Mouse (Mus musculus) c-Kit-positive CD71-positive TER-119-positive erythroid progenitor cells, embryonic 14.5 days (primary cell): ENCODE results near the gene Pik3ip1.
A peak's percentile ranks its signal among the peaks of the same experiment; 100 is the strongest.

Experiments
- DNase-seq: peaks from one replicate; pipeline ENCODE4 v3.0.0-alpha.2; 2013; ENCODE audit warnings: low spot score

Gene Pik3ip1

DNA sequence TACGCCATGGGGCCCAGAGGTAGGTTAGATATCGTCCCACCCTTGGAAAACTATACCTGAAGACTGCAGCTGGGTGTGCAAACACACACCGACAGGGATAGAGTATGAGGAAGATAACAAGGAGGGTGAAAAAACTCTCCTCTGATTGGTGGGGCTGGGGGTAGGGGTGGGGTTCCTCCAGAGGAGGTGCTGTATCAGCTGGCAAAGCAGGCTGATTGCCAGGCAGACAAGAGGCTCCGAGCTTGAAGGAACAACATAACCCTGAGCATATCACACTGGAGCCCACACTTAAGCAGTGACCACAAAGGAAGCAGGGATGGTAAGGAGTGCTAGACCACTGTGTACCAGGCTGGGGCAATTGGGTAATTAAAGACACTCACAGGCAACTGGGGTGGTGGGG is 49.2 kb downstream of the Pik3ip1 start:
- no peak for DNase-seq

DNA sequence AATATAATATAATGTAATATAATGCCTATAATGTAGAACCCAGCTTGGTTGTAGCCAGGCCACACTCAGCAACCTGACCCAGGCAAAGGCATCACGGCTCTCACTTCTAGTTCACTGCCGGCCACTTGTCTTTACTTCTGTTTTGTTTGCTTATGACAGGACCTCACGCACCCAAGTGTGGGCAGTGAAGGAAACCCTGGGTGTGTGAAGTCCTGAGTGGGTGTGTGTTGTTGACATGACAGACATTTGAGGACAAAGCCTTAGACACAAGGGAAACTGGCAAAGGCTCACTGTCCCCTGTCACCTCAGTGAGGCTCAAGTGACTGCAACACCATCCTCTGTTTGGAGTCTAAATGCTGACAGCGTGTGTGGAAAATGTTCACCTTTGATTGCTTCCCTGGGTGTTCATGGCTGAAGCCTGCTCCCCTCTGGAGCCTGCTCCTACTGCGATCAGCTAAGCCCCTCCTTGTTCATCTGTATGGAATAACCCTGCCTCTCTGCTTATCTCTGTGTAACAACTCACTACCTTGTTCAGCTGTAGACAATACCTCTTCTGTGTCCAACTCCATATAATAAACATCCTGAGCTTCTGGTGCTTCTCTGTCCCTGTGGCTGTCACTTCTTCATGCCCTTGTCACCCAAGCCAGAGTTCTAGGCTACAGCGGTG is 51.1 kb downstream of the Pik3ip1 start:
- no peak for DNase-seq

DNA sequence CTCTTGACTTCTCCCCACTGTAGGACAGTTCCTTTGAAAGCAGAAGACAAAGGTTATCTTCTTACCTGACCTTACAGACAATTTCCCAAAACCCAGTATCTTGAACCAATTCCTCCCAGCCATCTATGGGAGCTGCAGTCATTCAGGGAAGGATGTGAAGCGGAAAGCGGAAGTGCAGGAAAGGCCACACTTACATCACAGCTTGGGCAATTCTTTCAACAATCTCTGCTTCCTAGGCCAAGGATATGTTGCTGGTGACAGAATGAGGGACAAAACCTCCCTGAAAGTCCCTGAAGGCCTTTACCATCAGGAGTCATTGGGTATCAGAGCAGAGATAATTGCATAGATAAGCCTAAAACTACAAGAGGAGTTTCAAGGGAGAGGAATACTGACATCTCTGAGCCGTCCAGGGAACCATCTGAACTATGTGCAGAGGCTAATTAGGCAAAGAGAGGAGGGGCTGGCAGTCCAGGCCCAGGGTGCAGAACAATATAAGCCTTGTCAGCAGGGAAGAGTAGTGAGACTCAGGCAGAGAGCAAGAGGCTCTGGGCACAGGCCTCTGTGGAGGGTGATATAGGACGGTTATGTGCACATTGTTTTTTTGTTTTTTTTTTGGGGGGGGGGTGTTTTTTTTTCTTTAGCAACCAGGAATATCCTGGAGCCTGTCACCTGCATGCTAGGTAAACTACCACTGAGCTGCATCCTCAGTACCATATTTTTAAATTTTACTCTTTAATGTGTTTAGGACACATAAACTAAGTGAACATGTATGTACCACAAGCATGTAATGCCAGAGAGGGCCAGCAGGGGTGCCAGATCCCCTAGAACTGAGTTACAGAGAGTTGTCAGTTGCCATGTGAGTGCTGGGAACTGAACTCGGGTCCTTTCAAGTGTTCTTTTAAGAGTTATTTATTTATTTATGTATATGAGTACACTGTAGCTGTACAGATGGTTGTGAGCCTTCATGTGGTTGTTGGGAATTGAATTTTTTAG is 52.7 kb downstream of the Pik3ip1 start:
- no peak for DNase-seq

DNA sequence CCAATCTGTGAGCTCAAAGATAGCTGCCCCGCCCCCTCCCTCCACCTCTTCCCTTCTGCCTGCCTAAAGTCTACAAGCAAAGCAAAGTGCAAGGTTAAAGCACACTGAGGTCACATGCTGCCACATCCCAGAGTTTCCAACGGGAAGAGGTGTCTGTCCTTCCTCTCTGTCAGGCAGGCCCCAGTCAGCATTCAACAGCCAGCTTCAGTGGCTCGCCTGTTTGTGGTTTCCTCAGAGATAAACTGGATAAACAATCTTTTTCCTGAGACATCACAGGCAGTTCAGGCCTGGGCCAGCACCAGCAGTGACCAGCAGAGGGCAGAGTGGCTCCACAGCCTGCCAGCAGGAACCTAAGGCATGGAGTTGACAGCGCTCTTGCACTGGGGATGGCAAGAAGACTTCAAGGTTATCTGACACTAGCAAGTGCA is 56.8 kb downstream of the Pik3ip1 start:
- peak; percentile 79 for DNase-seq

DNA sequence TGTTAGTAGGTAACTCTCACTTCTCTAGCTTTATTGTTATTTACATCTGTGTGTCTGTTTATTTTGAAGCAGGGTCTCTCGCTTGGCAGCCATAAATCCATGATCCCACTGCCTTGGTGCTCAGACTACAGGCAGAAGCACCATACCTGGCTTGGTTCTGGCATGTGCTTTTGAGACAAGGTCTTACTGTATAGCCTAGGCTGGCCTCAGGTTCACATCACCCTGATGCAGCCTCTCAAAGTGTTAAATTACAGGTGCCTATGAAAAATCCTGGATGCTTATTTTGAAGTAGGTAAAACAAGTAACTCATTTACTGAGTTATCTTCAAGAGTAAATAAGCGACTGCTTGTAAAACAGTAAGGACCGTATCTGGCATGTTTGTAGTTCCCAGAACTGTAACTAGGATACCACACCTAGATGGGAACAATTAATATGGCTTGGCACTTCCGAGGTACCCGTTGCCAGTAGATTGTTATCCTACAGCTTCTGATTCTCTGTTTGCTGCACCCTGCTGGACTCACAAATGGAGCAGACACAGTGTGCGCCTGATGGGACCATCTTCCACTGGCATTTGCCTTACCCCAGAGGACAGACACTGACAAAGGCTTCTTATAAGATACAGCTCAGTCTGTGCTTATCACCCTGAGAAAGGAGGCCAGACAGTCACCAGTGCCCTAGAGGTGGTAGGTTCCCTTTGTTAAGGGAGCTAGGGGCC is 57.4 kb downstream of the Pik3ip1 start:
- no peak for DNase-seq

DNA sequence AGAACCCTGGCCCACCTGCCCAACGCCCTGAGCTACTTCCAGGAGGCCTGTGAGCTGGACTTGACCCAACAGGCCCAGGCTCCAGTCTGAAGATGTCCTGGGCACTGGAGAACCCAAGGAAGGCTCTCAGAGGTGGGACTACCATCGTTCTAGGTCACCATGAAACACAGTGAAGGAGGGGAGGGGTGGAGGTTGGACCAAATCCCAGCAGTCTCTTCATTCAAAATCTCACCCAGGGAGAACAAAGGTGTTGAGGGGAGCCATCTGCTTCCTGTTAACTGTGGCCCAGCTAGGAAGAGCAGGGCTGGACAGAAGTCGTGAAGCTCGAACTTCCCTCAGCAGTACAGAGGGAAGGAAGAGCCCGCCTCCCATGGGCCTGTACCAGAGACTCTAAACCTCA is 59.8 kb downstream of the Pik3ip1 start:
- DNase-seq = no peak

DNA sequence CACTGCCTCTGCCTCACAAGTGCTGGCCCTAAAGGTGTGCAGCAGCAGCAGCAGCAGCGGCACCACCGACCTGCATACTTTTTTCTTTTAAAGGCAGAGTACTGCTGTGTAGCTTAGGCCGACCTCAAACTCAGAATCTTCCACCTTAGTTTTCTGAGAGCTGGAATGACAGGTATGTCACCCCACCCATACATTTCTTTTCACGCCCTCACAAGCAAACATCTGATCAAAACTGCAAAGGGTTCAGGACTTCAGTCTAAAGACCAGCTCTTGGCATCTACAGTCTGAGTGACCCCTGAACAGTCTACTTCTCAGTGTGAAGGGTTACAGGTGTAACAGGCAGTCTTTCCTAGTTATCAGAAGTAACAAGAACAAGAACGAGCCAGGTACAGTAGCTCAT is 60.6 kb downstream of the Pik3ip1 start:
- DNase-seq = no peak

DNA sequence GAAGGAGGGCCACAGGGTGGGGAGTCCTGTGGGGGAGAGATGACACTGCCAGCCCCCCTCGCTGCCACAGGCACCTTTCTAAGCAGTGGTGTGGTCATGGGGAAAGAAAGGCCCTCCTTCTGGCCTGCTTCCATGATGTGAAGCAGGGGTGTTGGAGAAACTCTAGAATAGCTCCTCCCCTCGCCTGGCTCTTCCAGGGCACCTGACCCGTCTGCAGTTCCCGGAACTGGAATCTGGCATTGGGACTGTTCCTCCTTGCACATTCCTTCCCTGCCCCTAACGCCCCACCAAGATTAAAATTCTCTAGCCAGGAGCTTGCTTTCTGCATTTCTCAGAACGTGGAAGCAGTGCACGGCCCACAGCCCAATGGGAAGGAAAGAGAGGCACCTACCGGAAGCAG is 62.3 kb downstream of the Pik3ip1 start:
- no peak for DNase-seq
